Mouse (Mus musculus) stomach, embryonic 16.5 days (tissue): Measurements from ENCODE around the gene Parp11. TPM values are rescaled to one million over a fixed set of nuclear protein-coding genes. Genes with fewer than 3 reads are reported as not detected.

ENCODE experiments used
- ATAC-seq: fragments of 200-750 bp; cut with Nextera tagmentation; 2 replicates; pipeline ENCODE4 v1.8.0; 2017; ENCODE audit warnings: moderate number of reproducible peaks, moderate TSS enrichment; ENCODE audit not compliant: insufficient read depth, low FRiP score
- H3K27ac ChIP-seq: fragments of 300-500 bp; sonication (generic); 2 replicates; pipeline ENCODE4 v1.5.1; 2014; ENCODE audit warnings: low read length
- H3K27me3 ChIP-seq: fragments of 300-500 bp; sonication (generic); 2 replicates; pipeline ENCODE4 v1.6.1; 2014; ENCODE audit warnings: low read length, control low read depth, mixed read lengths; ENCODE audit not compliant: control insufficient read depth, insufficient read depth
- H3K36me3 ChIP-seq: fragments of 300-500 bp; sonication (generic); 2 replicates; pipeline ENCODE4 v1.6.1; 2014; ENCODE audit warnings: low read length; ENCODE audit not compliant: control insufficient read depth, insufficient read depth
- H3K4me1 ChIP-seq: fragments of 300-500 bp; sonication (generic); 2 replicates; pipeline ENCODE4 v1.6.1; 2014; ENCODE audit warnings: low read length, control low read depth, mixed read lengths; ENCODE audit not compliant: control insufficient read depth, insufficient read depth
- H3K4me2 ChIP-seq: fragments of 300-500 bp; sonication (generic); 2 replicates; pipeline ENCODE4 v1.6.1; 2014; ENCODE audit warnings: low read depth, low read length, mixed read lengths
- H3K4me3 ChIP-seq: fragments of 300-500 bp; sonication (generic); replicated peaks from 2 replicates; pipeline ENCODE4 v1.5.1; 2014; ENCODE audit warnings: mild to moderate bottlenecking, low read length
- H3K9ac ChIP-seq: fragments of 300-500 bp; sonication (generic); 2 replicates; pipeline ENCODE4 v1.6.1; 2014; ENCODE audit warnings: low read length
- H3K9me3 ChIP-seq: fragments of 300-500 bp; sonication (generic); replicated peaks from 2 replicates; pipeline ENCODE4 v1.6.1; 2016; ENCODE audit warnings: low read length, control low read depth; ENCODE audit not compliant: control insufficient read depth
- WGBS: fragments of 180-500 bp; shearing (Covaris S2); extraction: QIAGEN DNeasy Blood & Tissue Kit; methylation state at CpG from one replicate; pipeline ENCODE4 v1.1.7; 2014; 5-methylcytosine and 5-hydroxymethylcytosine counted together
- polyA plus RNA-seq: library from polyadenylated mRNA; unstranded; fragments of >200 nt; fragmentation: Nextera tagmentation; extraction: Ambion mirVana; gene quantifications from 2 replicates; pipeline ENCODE4 v1.2.1, GENCODE M21; 2015

Parp11 gene
- polyA plus RNA-seq, 1 experiment from 2014 or later: 21.8 TPM

DNA sequence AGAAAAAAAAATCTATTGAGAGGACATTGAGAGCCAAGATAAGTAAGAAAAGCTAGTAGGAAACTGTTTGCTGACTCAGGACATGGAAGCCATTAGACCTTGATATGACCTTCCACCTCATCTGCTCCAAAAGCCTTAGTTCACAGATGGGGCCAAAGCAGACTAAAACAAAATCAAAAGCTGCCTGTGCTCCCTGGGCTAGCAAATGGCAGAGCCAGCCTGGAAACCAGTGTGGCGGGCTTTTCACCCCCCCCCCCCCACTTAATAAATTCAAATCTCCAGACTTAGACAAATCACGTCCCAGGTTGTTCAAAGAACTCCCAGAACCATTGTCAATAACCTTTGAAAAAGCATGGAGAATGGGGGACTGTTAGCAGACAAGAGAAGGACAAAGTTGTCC, 2.7 kb upstream of the Parp11 start:
- ATAC-seq: no peak
- Histone ChIP-seq H3K36me3 (no peaks in the 10 kb centered on the region), H3K9me3 (no peaks in the 10 kb centered on the region), H3K27me3 (0 out of 2 replicates have a peak, but pooled peaks cover 2% of the 10 kb centered on the region), H3K4me1 (no peaks in the 10 kb centered on the region), H3K9ac (no peak overlapping the region), H3K4me2 (no peak overlapping the region), H3K27ac (no peak overlapping the region), H3K4me3 (no peak overlapping the region)
- 33% methylated on average over 2 of the region's 2 CpGs for WGBS

DNA sequence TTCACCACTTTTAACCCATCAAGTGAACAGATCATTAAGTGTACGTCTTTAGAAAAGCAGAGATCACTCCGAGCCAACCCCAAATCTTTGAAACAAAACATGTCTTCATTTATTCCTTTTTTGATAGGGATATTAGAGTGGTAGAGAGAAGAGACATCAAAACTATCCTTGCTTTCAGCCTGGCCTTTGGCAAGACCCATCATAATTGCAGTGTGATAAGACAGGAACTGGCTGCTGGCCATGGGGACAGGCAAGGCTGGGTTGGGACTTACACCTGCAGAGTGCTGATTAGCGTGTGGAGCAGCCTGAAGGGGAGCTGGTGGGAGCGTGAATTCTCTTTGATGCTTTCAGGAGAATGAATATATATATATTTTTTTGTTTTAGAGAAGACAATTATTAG, 2.2 kb upstream of the Parp11 start:
- H3K9ac ChIP-seq: no peak overlapping the region
- H3K27me3 ChIP-seq: 0 out of 2 replicates have a peak, but pooled peaks cover 2% of the 10 kb centered on the region
- 65% methylated on average over 4 of the region's 4 CpGs for WGBS
- H3K4me1 ChIP-seq: no peaks in the 10 kb centered on the region
- no peaks in the 10 kb centered on the region for H3K9me3 ChIP-seq
- H3K27ac ChIP-seq: no peak overlapping the region
- ATAC-seq: no peak
- H3K4me2 ChIP-seq: no peak overlapping the region
- no peak overlapping the region for H3K4me3 ChIP-seq
- no peaks in the 10 kb centered on the region for H3K36me3 ChIP-seq

GRCm38 (mm10) chr6:127447686-127448460, 1.2 kb downstream of the Parp11 start:
- Histone ChIP-seq H3K4me2 (no peak overlapping the region), H3K9me3 (no peaks in the 10 kb centered on the region), H3K4me3 (no peak overlapping the region), H3K27me3 (0 out of 2 replicates have a peak, but pooled peaks cover 2% of the 10 kb centered on the region), H3K9ac (no peak overlapping the region), H3K36me3 (no peaks in the 10 kb centered on the region), H3K27ac (no peak overlapping the region), H3K4me1 (no peaks in the 10 kb centered on the region)
- ATAC-seq: no peak
- WGBS: 52% methylated on average over 10 of the region's 10 CpGs

GRCm38 (mm10) chr6:127448869-127449268, 2.2 kb downstream of the Parp11 start:
- Histone ChIP-seq H3K9ac (no peak overlapping the region), H3K27me3 (0 out of 2 replicates have a peak, but pooled peaks cover 2% of the 10 kb centered on the region), H3K4me1 (no peaks in the 10 kb centered on the region), H3K9me3 (no peaks in the 10 kb centered on the region), H3K4me3 (no peak overlapping the region), H3K4me2 (no peak overlapping the region), H3K27ac (no peak overlapping the region), H3K36me3 (no peaks in the 10 kb centered on the region)
- WGBS: 52% methylated on average over 2 of the region's 2 CpGs
- no peak for ATAC-seq

DNA sequence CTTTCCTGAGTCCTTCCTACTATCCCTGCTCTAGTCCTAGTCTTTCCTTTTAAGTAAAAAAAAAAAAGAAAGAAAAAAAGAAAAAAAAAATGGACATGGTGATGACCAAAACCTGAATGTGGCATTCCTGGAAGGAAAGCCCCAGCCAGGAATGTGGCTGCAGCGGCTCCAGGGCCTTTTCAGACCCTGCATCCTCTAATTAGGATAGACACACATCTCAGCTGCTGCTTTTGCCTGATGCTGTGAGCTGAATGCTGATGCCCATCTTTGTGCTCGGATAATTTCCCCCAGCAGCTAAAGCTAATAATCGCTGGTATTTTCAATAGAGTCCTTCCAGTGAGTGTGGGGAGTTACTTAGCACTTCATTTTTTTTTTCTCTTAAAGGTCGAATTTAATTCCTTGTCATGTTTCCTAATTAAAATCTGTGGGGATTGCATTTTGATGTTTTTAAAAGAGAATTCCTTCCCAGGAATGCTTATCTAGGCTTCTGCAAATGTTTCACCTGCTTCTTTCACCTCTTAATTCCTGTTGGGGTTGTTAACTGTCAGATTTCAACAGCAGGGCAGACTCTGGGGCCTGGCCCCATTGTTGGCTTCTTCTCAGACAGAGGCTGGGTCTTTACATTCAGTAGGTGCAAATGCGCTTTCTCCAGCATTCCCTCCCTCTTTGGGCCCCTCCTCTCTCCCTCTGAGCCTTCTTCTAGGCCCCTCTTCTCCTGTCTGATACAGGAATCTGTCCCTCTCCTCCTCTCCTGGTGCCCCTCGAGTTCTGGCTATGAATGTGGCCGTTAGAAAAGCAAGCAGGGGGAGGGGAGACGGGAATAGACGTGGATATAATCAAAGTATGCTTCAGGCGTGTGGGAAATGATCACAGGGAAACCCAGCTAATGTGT, 3.1 kb downstream of the Parp11 start:
- H3K4me3 ChIP-seq: no peak overlapping the region
- no peak overlapping the region for H3K4me2 ChIP-seq
- H3K9me3 ChIP-seq: no peaks in the 10 kb centered on the region
- no peak overlapping the region for H3K27ac ChIP-seq
- 0 out of 2 replicates have a peak, but pooled peaks cover 2% of the 10 kb centered on the region for H3K27me3 ChIP-seq
- no peaks in the 10 kb centered on the region for H3K4me1 ChIP-seq
- 0 out of 2 replicates have a peak overlapping the region, but pooled peaks have one; percentile 13 for H3K9ac ChIP-seq
- ATAC-seq: no peak
- WGBS: 37% methylated on average over 10 of the region's 10 CpGs
- no peaks in the 10 kb centered on the region for H3K36me3 ChIP-seq

- peak overlapping the region; percentile 70 for H3K27ac ChIP-seq
- no peaks in the 10 kb centered on the region for H3K4me1 ChIP-seq
- peak overlapping the region; percentile 77 for H3K9ac ChIP-seq
- peak; percentile 96 for ATAC-seq
- under 1% methylated on average over 70 of the region's 70 CpGs for WGBS
- H3K4me2 ChIP-seq: peak overlapping the region; percentile 62
- H3K27me3 ChIP-seq: no peaks in the 10 kb centered on the region
- H3K9me3 ChIP-seq: no peaks in the 10 kb centered on the region
- H3K36me3 ChIP-seq: no peaks in the 10 kb centered on the region
- H3K4me3 ChIP-seq: peak overlapping the region; percentile 63
Observed at GRCm38 (mm10) chr6:127453407-127454343, 7.0 kb downstream of the Parp11 start.

DNA sequence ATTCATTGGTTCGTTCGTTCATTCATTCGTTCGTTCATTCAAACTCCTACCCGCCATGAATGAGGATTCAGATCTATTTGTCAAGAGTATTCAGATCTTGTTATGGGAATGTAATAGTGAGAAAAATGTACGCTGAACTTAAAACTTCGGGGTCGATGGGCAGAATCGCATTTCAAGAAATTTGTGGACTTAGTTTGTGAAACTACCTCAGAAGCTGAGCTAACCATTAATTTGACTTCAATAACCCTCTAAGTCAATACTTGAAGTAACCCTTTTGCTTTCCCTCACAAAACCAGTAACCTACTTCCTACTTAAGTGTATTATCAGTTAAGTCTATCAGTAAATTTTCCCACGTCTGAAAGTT, 7.7 kb downstream of the Parp11 start:
- H3K9me3 ChIP-seq: no peaks in the 10 kb centered on the region
- WGBS: 28% methylated on average over 10 of the region's 10 CpGs
- no peaks in the 10 kb centered on the region for H3K27me3 ChIP-seq
- no peak overlapping the region for H3K27ac ChIP-seq
- no peaks in the 10 kb centered on the region for H3K36me3 ChIP-seq
- H3K4me1 ChIP-seq: no peaks in the 10 kb centered on the region
- ATAC-seq: no peak
- H3K9ac ChIP-seq: peak overlapping the region; percentile 77
- peak overlapping the region; percentile 62 for H3K4me2 ChIP-seq
- peak overlapping the region; percentile 63 for H3K4me3 ChIP-seq

DNA sequence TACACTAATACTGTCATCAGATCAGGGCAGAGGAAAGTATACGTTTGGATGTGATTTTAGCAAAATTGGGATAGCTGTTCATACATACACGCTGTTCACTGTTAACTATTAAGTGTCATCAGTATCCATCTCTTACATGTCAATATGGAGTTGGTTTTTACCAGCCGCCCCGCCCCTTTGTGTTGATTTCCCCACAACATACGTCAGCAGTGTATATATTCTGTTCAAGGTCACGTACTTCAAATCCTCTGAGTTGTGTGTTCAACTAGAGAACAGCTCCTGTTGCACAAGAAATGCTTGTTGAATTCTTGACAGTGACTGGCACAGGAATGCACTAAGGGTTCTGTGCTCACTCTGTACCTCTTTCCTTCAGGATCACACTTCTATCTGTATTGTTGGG, 8.2 kb downstream of the Parp11 start:
- H3K4me3 ChIP-seq: no peak overlapping the region
- no peak overlapping the region for H3K9ac ChIP-seq
- ATAC-seq: no peak
- 76% methylated on average over 6 of the region's 6 CpGs for WGBS
- H3K9me3 ChIP-seq: no peaks in the 10 kb centered on the region
- H3K36me3 ChIP-seq: no peaks in the 10 kb centered on the region
- no peaks in the 10 kb centered on the region for H3K4me1 ChIP-seq
- H3K4me2 ChIP-seq: no peak overlapping the region; the same call in 1 of the 2 replicates
- no peaks in the 10 kb centered on the region for H3K27me3 ChIP-seq
- H3K27ac ChIP-seq: no peak overlapping the region
